Mouse (Mus musculus) subcutaneous adipose tissue, adult 2 months (tissue): ENCODE measurements around the gene Tlx3. TPM values are rescaled to one million over a fixed set of nuclear protein-coding genes. Genes with fewer than 3 reads are reported as not detected.

Source experiments
- polyA plus RNA-seq: library from polyadenylated mRNA; depleted of rRNA; stranded (reverse); fragments of >200 nt; gene quantifications from 2 replicates; pipeline ENCODE4 v1.2.3, GENCODE M21; 2012; ENCODE audit warnings: low replicate concordance; rRNA removed

Gene Tlx3
- polyA plus RNA-seq = not detected in 2 replicates

DNA sequence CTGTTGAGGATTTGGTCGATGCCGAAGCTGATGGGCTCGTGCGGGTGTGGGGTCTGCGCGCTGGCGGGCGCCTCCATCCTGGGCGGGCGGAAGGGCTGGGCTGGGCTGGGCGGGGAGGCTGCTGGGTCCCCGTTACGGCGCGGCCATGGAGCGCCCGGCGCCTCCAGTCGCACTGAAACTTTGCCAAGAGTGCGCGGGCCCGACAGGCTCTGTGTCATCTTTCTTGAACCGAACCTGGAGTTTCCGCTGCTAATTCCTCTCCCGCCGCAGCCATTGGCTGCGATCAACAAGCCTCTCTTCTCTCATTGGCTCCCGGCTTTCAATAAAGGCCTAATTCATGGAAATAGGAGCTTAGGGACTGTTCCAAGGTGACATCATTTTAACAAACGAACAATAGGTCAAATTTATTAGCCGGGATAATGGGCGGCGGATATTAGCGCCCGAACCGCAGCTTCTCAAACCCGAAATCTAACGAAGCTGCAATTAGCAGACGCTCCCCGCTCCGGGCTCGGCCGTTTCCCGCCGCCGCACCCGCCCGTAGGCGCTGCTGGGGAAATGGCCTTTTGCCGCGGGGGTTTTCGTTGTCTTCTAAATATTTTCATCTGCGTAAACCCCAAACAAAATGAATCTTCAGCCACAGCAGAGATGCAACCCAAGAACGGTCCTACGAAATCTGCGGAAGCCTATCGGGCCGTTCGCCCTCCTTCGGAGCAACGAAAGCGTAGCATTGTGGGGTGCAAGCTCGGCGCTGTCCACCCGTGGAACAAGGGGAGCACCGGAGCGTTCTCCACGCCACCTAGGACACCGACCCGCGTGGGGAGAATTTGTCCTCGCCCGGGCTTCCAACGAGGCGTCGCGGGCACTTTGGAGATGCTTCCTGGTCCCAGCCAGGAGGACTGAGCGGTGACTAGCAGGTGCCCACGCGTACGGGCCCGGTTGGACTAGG lies at the start of gene Tlx3:
TSS of gene Tlx3 (minus strand) at position 207 of the 946 bp plus-strand sequence.

DNA sequence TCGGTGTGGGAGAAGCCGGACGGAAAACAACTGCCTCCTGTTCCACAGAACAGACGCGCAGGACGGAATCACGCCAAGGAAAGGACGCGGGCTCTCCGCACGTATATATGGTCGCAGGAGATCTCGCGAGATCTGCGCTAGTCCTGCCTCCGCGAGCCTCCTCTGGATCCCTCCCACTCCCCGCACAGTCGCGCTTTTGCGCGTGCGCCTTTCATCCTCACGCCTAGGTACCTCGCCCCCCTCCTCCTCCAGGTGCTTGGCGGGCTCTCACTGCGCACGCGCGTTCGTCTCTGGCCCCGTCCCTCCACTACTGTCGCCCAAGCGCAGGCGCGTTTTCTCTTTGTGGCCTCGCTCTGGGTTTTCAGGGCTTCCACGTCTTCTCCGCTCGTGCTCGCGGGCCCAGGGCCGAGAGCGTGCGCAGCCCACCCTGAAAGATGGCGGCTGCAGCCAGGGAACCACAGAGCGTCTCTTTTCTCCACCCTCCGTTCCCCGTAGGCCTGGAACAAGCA lies 40.3 kb downstream of the Tlx3 start, which contains the start of gene Npm1:
TSS of gene Npm1 (minus strand) at position 209 of the 509 bp plus-strand sequence.

Other genes with a start within 250 kb of the Tlx3 start
- 2.5 and 2.8 TPM in 2 replicates for gene Fgf18, start 56.2 kb downstream of the Tlx3 start, polyA plus RNA-seq
- 53.8 and 194 TPM in 2 replicates for gene Npm1, start 40.4 kb downstream of the Tlx3 start, polyA plus RNA-seq
- gene Gm12117, start 73.1 kb upstream of the Tlx3 start, polyA plus RNA-seq = not detected in 2 replicates